Mouse (Mus musculus) erythroblast, embryonic 14.5 days (primary cell): Measurements from ENCODE around the gene Cd109. TPM values are rescaled to one million over a fixed set of nuclear protein-coding genes. Genes with fewer than 3 reads are reported as not detected.

Source experiments
- H3K27me3 ChIP-seq: 2 replicates; pipeline ENCODE4 v1.6.1; 2012; ENCODE audit warnings: inconsistent platforms; ENCODE audit not compliant: control insufficient read depth
- H3K36me3 ChIP-seq: 2 replicates; pipeline ENCODE4 v1.6.1; 2012; ENCODE audit warnings: mild to moderate bottlenecking, inconsistent platforms; ENCODE audit not compliant: control insufficient read depth
- H3K4me1 ChIP-seq: 2 replicates; pipeline ENCODE4 v1.6.1; 2012; ENCODE audit warnings: inconsistent platforms; ENCODE audit not compliant: control insufficient read depth
- H3K4me3 ChIP-seq: replicated peaks from 2 replicates; pipeline ENCODE3; 2012; ENCODE audit warnings: moderate library complexity, mild to moderate bottlenecking, inconsistent platforms
- H3K9me3 ChIP-seq: 2 replicates; pipeline ENCODE4 v1.6.1; 2012; ENCODE audit warnings: low read length, inconsistent platforms, mixed read lengths; ENCODE audit not compliant: control insufficient read depth
- GATA1 ChIP-seq: IDR thresholded peaks from 2 replicates; pipeline ENCODE4 v1.6.1; 2012; ENCODE audit warnings: low read length, inconsistent platforms, mixed read lengths
- TAL1 ChIP-seq: IDR thresholded peaks from 3 replicates; pipeline ENCODE4 v1.6.1; 2012; ENCODE audit warnings: low read length, inconsistent platforms, mixed read lengths
- polyA plus RNA-seq: library from polyadenylated mRNA; stranded (reverse); fragments of >175 nt; gene quantifications from 2 replicates; pipeline ENCODE4 v1.2.3, GENCODE M21; 2012

Cd109 gene
- polyA plus RNA-seq, 1 experiment: not detected

DNA sequence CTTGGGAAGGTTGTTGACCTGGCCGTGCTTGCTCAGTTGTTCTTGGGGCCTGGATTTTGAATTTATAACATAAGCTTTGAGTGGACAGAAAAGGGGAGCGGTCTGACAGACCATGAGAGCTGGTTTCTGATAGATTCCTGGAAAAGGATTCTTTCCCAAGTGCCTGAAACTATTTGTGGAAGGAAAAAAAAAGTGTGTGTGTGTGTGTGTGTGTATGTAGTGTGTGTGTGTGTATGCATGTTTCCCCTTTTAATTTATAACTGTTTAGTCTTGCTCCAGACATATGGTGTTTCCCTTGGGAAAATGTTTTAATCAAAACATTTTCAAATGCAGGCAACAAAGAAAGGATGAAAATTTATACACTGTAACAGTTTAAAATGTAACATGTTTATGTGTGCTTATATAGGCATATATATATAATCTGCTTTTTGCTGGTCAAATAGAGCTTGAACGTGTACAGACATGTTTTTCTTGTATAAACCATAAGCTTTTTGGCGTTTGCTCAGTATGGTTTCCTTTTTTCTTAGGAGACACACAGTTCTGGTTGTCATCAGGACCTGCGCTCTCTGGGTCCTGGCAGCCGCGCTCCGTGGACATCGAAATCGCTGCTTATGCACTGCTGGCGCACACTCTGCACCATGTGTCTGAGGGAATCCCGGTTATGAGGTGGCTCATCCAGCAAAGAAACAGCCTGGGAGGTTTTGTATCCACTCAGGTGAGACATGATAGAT lies 87.3 kb downstream of the Cd109 start:
- H3K36me3 ChIP-seq: no peaks in the 10 kb centered on the region
- no peaks in the 10 kb centered on the region for H3K9me3 ChIP-seq
- TF ChIP-seq TAL1 (no peak), GATA1 (no peak)
- H3K4me3 ChIP-seq: no peak overlapping the region
- H3K27me3 ChIP-seq: no peaks in the 10 kb centered on the region
- H3K4me1 ChIP-seq: no peaks in the 10 kb centered on the region

DNA sequence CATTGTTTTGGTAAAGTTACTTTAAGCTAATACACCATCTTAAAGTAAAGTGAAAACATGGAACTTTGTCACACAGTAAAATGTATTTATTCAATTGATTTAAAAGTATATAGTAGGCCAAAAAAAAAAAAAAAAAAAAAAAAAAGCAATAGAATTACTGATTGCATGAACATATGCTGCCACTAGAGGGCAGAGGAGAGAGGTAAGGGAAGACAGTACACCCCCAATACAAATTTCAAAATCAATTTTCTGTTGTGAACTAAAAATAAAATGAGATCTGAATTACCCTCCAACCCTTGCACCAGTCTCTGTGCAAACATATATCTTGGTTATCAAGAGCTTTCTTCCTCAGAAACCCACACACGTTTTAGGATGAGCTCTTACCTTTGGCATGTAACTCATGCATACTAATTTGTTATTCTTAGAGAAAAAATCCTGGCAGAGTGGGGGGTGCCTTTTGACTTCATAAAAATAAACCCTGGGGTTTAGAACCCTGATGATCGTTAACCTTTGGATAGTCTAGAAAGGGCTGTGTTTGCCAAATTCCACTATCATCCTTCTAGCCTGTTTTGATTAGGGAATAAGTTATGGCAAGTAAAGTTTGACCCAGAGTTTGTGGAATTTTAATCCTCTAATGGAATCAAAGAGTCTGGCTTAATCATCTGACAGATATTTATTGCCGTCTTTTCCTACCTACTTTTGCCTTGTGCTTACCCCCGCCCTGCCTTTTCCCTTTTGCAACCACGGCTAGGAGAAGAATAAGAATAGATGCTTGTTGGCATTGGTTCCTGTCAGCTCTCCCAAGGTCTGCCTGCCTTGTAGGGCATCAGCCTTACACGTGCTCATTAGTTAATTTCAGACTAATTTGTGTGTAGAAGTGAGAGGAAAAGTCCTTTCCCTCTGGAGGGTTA lies 105.8 kb downstream of the Cd109 start:
- Histone ChIP-seq H3K27me3 (no peaks in the 10 kb centered on the region), H3K9me3 (peaks cover 3% of the 10 kb centered on the region; the same call in 1 of the 2 replicates), H3K36me3 (no peaks in the 10 kb centered on the region), H3K4me3 (no peak overlapping the region), H3K4me1 (no peaks in the 10 kb centered on the region)
- TF ChIP-seq TAL1 (no peak), GATA1 (no peak)

DNA sequence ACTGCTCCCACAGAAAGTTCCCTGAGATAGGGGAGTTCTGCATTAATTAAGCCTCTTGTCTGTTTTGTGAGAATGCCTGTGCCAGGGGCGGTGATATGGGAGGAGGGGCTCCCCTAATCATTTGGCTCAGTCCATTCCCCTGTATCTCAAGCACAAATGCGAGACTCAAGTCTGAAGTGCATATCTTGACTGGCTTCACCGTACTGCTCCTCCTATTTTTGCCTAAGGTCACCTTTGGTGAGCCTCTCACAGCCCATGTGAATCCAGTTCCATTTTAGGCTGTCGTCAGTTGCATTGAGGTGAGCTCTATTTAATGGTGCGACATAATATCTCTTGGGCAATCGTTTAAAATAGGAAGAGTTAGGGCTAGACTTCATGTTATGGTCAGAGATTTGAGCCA lies 116.6 kb downstream of the Cd109 start:
- no peak overlapping the region for H3K4me3 ChIP-seq

DNA sequence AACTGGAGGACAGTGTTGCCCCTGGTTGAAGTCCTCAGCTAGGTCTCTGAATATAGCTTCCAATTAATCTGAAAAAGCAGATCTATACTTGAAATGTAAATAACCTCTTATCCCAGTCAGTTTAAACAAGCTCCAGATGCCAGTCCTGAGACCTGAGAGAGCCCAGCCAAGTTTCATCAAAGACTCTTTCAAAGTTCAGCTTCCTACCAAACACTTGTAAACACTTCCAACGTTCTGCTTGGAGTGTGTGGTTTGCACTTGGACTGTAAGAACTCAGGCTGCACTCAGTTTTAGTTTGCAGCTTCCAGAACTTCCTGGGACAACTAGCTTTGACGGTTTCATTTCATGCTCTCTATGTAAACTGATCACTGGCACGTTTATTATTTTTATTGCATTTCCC lies 120.2 kb downstream of the Cd109 start:
- no peak for TF ChIP-seq GATA1
- no peak for TF ChIP-seq TAL1
- Histone ChIP-seq H3K4me3 (no peak overlapping the region), H3K36me3 (no peaks in the 10 kb centered on the region), H3K9me3 (no peaks in the 10 kb centered on the region), H3K4me1 (no peaks in the 10 kb centered on the region), H3K27me3 (no peaks in the 10 kb centered on the region)

More for the DNA sequence above, 116.6 kb downstream of the Cd109 start:
- H3K27me3 ChIP-seq: no peaks in the 10 kb centered on the region
- no peaks in the 10 kb centered on the region for H3K9me3 ChIP-seq
- H3K36me3 ChIP-seq: no peaks in the 10 kb centered on the region
- TF ChIP-seq GATA1: no peak
- no peaks in the 10 kb centered on the region for H3K4me1 ChIP-seq

DNA sequence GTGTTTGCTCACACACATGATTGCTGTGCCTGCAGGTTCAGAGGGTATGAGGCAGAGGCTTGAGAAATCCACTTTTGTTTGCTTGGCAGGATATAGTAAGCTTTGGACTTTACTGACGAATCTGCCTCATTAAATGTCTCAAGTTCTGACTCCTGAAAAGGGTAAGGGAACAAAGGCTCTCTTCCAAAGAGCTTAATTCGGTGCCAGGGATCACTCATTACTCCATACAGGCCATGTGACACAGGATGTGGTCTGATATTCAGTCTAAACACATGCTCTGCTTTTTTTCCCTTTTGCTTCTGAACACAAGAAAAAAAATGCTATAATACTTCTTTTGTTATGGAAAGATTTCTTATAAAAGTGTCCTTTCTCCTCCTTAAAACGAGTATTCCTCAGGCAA lies 126.7 kb downstream of the Cd109 start:
- H3K4me3 ChIP-seq: no peak overlapping the region
- H3K4me1 ChIP-seq: no peaks in the 10 kb centered on the region
- H3K36me3 ChIP-seq: no peaks in the 10 kb centered on the region
- H3K9me3 ChIP-seq: no peaks in the 10 kb centered on the region
- no peak for TF ChIP-seq TAL1
- no peak for TF ChIP-seq GATA1
- H3K27me3 ChIP-seq: no peaks in the 10 kb centered on the region

DNA sequence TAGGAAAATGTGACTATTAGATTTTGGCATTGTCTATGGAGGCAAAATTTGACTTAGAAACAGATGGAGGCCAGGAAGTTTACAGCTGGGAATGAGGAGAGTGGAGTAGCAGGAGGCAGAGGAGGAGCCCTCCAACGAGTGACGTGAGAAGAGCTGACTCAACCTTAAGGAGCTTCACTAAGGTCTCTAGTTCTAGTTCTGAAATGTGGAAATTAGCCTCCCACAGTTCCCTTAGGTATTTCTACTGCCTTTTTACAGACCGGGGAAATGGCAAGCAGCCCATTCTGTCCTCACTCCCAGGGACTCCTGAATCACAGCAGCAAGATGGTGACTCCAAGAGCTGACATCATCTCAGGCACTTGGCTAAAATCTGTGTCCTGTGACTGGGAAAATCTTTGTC lies 134.9 kb downstream of the Cd109 start:
- no peak overlapping the region for H3K4me3 ChIP-seq
- H3K27me3 ChIP-seq: no peaks in the 10 kb centered on the region
- TF ChIP-seq TAL1 (no peak), GATA1 (no peak)
- no peaks in the 10 kb centered on the region for H3K36me3 ChIP-seq
- H3K4me1 ChIP-seq: no peaks in the 10 kb centered on the region
- no peaks in the 10 kb centered on the region for H3K9me3 ChIP-seq

Other genes with a start within 250 kb of the Cd109 start
- not detected in 2 replicates for gene Dppa5a, start 247.4 kb upstream of the Cd109 start, polyA plus RNA-seq
- not detected in 2 replicates for gene Ooep, start 236.8 kb upstream of the Cd109 start, polyA plus RNA-seq
- not detected in 2 replicates for gene Ddx43, start 219.8 kb upstream of the Cd109 start, polyA plus RNA-seq
- 0.05 TPM in 1 of 2 replicates, not detected in the other for gene Cgas, start 172.3 kb upstream of the Cd109 start, polyA plus RNA-seq
- 0.94 and 1.1 TPM in 2 replicates for gene Mto1, start 167.3 kb upstream of the Cd109 start, polyA plus RNA-seq
- gene Gm17324, start 166.8 kb upstream of the Cd109 start, polyA plus RNA-seq: 0.15 and 0.23 TPM in 2 replicates
- gene Eef1a1, start 126.4 kb upstream of the Cd109 start, polyA plus RNA-seq: 47.9 and 54.8 TPM in 2 replicates
- gene Slc17a5, start 27.5 kb upstream of the Cd109 start, polyA plus RNA-seq: 0.06 and 0.10 TPM in 2 replicates